Mouse (Mus musculus) neural tube, embryonic 15.5 days (tissue): Measurements from ENCODE around the gene Myo9b. TPM values are rescaled to one million over a fixed set of nuclear protein-coding genes. Genes with fewer than 3 reads are reported as not detected.
A peak's percentile ranks its signal among the peaks of the same experiment; 100 is the strongest.
"Not testable (repeated sequence)": the region's sequence is repeated elsewhere in the genome, so short reads cannot be mapped to it uniquely, and the experiment has no call there.

Experiments used
- ATAC-seq: fragments of 200-750 bp; cut with Nextera tagmentation; 2 replicates; pipeline ENCODE4 v1.8.0; 2017; ENCODE audit warnings: mild to moderate bottlenecking, moderate TSS enrichment, moderate library complexity; ENCODE audit not compliant: low FRiP score
- H3K27ac ChIP-seq: fragments of 300-500 bp; sonication (generic); replicated peaks from 2 replicates; pipeline ENCODE4 v1.5.1; 2015; ENCODE audit warnings: mild to moderate bottlenecking, inconsistent platforms
- H3K27me3 ChIP-seq: fragments of 300-500 bp; sonication (generic); replicated peaks from 2 replicates; pipeline ENCODE4 v1.6.1; 2015; ENCODE audit warnings: inconsistent platforms
- H3K36me3 ChIP-seq: fragments of 300-500 bp; sonication (generic); 2 replicates; pipeline ENCODE4 v1.6.1; 2015; ENCODE audit warnings: inconsistent platforms
- H3K4me1 ChIP-seq: fragments of 300-500 bp; sonication (generic); 2 replicates; pipeline ENCODE4 v1.6.1; 2015; ENCODE audit warnings: inconsistent platforms
- H3K4me2 ChIP-seq: fragments of 300-500 bp; sonication (generic); 2 replicates; pipeline ENCODE4 v1.6.1; 2015; ENCODE audit warnings: inconsistent platforms, mild to moderate bottlenecking, moderate library complexity
- H3K4me3 ChIP-seq: fragments of 300-500 bp; sonication (generic); replicated peaks from 2 replicates; pipeline ENCODE4 v1.5.1; 2015; ENCODE audit warnings: mild to moderate bottlenecking, inconsistent platforms
- H3K9ac ChIP-seq: fragments of 300-500 bp; sonication (generic); replicated peaks from 2 replicates; pipeline ENCODE4 v1.6.1; 2015; ENCODE audit warnings: mild to moderate bottlenecking, inconsistent platforms
- H3K9me3 ChIP-seq: fragments of 300-500 bp; sonication (generic); replicated peaks from 2 replicates; pipeline ENCODE4 v1.6.1; 2016; ENCODE audit warnings: inconsistent platforms
- WGBS: fragments of 180-500 bp; shearing (Covaris S2); methylation state at CpG from one replicate; pipeline ENCODE4 v1.1.7; 2015; ENCODE audit warnings: mixed read lengths; 5-methylcytosine and 5-hydroxymethylcytosine counted together
- polyA plus RNA-seq: library from polyadenylated mRNA; unstranded; fragments of >200 nt; fragmentation: Nextera tagmentation; extraction: Ambion mirVana; gene quantifications from 2 replicates; pipeline ENCODE4 v1.2.1, GENCODE M21; 2015

Myo9b gene
- polyA plus RNA-seq, 1 experiment from 2014 or later = 14.9 TPM

GRCm38 (mm10) chr8:71299716-71300115 lies 27.2 kb downstream of the Myo9b start:
- Histone ChIP-seq H3K9ac (no peak overlapping the region), H3K9me3 (no peaks in the 10 kb centered on the region), H3K4me3 (no peak overlapping the region), H3K4me1 (no peaks in the 10 kb centered on the region), H3K27me3 (no peaks in the 10 kb centered on the region), H3K4me2 (no peak overlapping the region), H3K27ac (no peak overlapping the region), H3K36me3 (peaks cover 48% of the 10 kb centered on the region)
- 92% methylated on average over 3 of the region's 3 CpGs for WGBS
- ATAC-seq = no peak

GRCm38 (mm10) chr8:71302788-71303187 lies 30.3 kb downstream of the Myo9b start:
- no peak for ATAC-seq
- Histone ChIP-seq H3K4me1 (no peaks in the 10 kb centered on the region), H3K9me3 (no peaks in the 10 kb centered on the region), H3K36me3 (peaks cover 27% of the 10 kb centered on the region), H3K9ac (no peak overlapping the region), H3K4me2 (no peak overlapping the region), H3K27me3 (no peaks in the 10 kb centered on the region), H3K27ac (no peak overlapping the region), H3K4me3 (no peak overlapping the region)
- 91% methylated on average over 1 of the region's 1 CpGs for WGBS

- ATAC-seq = no peak
- no peak overlapping the region for H3K4me3 ChIP-seq
- WGBS = 72% methylated on average over 1 of the region's 1 CpGs
Measured at GRCm38 (mm10) chr8:71303632-71304031, 31.1 kb downstream of the Myo9b start.

GRCm38 (mm10) chr8:71305988-71306387 lies 33.5 kb downstream of the Myo9b start:
- Histone ChIP-seq H3K27ac (no peak overlapping the region), H3K9me3 (no peaks in the 10 kb centered on the region), H3K4me3 (no peak overlapping the region), H3K9ac (no peak overlapping the region), H3K4me1 (no peaks in the 10 kb centered on the region), H3K4me2 (no peak overlapping the region), H3K36me3 (peaks cover 21% of the 10 kb centered on the region), H3K27me3 (no peaks in the 10 kb centered on the region)
- no peak for ATAC-seq
- WGBS = 82% methylated on average over 1 of the region's 1 CpGs

More at GRCm38 (mm10) chr8:71303632-71304031, 31.1 kb downstream of the Myo9b start:
- H3K9ac ChIP-seq = no peak overlapping the region
- H3K4me1 ChIP-seq = no peaks in the 10 kb centered on the region
- peaks cover 21% of the 10 kb centered on the region for H3K36me3 ChIP-seq
- no peaks in the 10 kb centered on the region for H3K9me3 ChIP-seq
- no peaks in the 10 kb centered on the region for H3K27me3 ChIP-seq
- H3K4me2 ChIP-seq = no peak overlapping the region
- no peak overlapping the region for H3K27ac ChIP-seq

- 0 out of 2 replicates have a peak, but pooled peaks cover 1% of the 10 kb centered on the region for H3K4me1 ChIP-seq
- no peak for ATAC-seq
- no peak overlapping the region for H3K4me3 ChIP-seq
- H3K4me2 ChIP-seq = no peak overlapping the region
- no peak overlapping the region for H3K9ac ChIP-seq
- WGBS = 95% methylated on average over 1 of the region's 1 CpGs
- H3K27ac ChIP-seq = no peak overlapping the region
- H3K36me3 ChIP-seq = peaks cover 11% of the 10 kb centered on the region
- no peaks in the 10 kb centered on the region for H3K9me3 ChIP-seq
- no peaks in the 10 kb centered on the region for H3K27me3 ChIP-seq
Measured at GRCm38 (mm10) chr8:71307371-71307770, 34.9 kb downstream of the Myo9b start.

GRCm38 (mm10) chr8:71307913-71308312 lies 35.4 kb downstream of the Myo9b start:
- Histone ChIP-seq H3K27me3 (no peaks in the 10 kb centered on the region), H3K4me3 (no peak overlapping the region), H3K9me3 (no peaks in the 10 kb centered on the region), H3K4me2 (no peak overlapping the region), H3K27ac (no peak overlapping the region), H3K4me1 (0 out of 2 replicates have a peak, but pooled peaks cover 7% of the 10 kb centered on the region), H3K9ac (no peak overlapping the region), H3K36me3 (peaks cover 7% of the 10 kb centered on the region)
- ATAC-seq = no peak
- WGBS = 90% methylated on average over 4 of the region's 4 CpGs

- ATAC-seq = no peak
- Histone ChIP-seq H3K4me2 (no peak overlapping the region), H3K27ac (no peak overlapping the region), H3K9me3 (no peaks in the 10 kb centered on the region), H3K9ac (no peak overlapping the region), H3K36me3 (peaks cover 4% of the 10 kb centered on the region; the same call in 1 of the 2 replicates), H3K27me3 (no peaks in the 10 kb centered on the region), H3K4me1 (0 out of 2 replicates have a peak, but pooled peaks cover 8% of the 10 kb centered on the region), H3K4me3 (no peak overlapping the region)
- WGBS = 82% methylated on average over 6 of the region's 6 CpGs
Measured at GRCm38 (mm10) chr8:71310446-71310845, 37.9 kb downstream of the Myo9b start.

GRCm38 (mm10) chr8:71312700-71313099 lies 40.2 kb downstream of the Myo9b start:
- WGBS = 47% methylated on average over 1 of the region's 1 CpGs
- ATAC-seq = no peak

GRCm38 (mm10) chr8:71313951-71314350 lies 41.4 kb downstream of the Myo9b start:
- Histone ChIP-seq H3K4me2 (no peak overlapping the region), H3K9me3 (no peaks in the 10 kb centered on the region), H3K27me3 (no peaks in the 10 kb centered on the region), H3K36me3 (peaks cover 17% of the 10 kb centered on the region), H3K4me1 (0 out of 2 replicates have a peak, but pooled peaks cover 8% of the 10 kb centered on the region), H3K4me3 (no peak overlapping the region), H3K27ac (no peak overlapping the region), H3K9ac (no peak overlapping the region)
- no peak for ATAC-seq
- WGBS = 92% methylated on average over 2 of the region's 2 CpGs

More at GRCm38 (mm10) chr8:71312700-71313099, 40.2 kb downstream of the Myo9b start:
- Histone ChIP-seq H3K9me3 (no peaks in the 10 kb centered on the region), H3K4me3 (no peak overlapping the region), H3K4me1 (0 out of 2 replicates have a peak, but pooled peaks cover 8% of the 10 kb centered on the region), H3K9ac (no peak overlapping the region), H3K36me3 (peaks cover 14% of the 10 kb centered on the region), H3K27ac (0 out of 2 replicates have a peak overlapping the region, but pooled peaks have one; percentile 6), H3K4me2 (no peak overlapping the region), H3K27me3 (no peaks in the 10 kb centered on the region)

- no peaks in the 10 kb centered on the region for H3K27me3 ChIP-seq
- no peak overlapping the region for H3K9ac ChIP-seq
- 92% methylated on average over 5 of the region's 5 CpGs for WGBS
- H3K4me2 ChIP-seq = no peak overlapping the region
- H3K4me1 ChIP-seq = 0 out of 2 replicates have a peak, but pooled peaks cover 8% of the 10 kb centered on the region
- peaks cover 17% of the 10 kb centered on the region for H3K36me3 ChIP-seq
- no peak overlapping the region for H3K27ac ChIP-seq
- no peaks in the 10 kb centered on the region for H3K9me3 ChIP-seq
- ATAC-seq = no peak
- no peak overlapping the region for H3K4me3 ChIP-seq
Measured at GRCm38 (mm10) chr8:71315972-71316371, 43.5 kb downstream of the Myo9b start.

- Histone ChIP-seq H3K4me2 (no peak overlapping the region), H3K4me3 (no peak overlapping the region), H3K9ac (no peak overlapping the region), H3K36me3 (peaks cover 17% of the 10 kb centered on the region), H3K4me1 (0 out of 2 replicates have a peak, but pooled peaks cover 8% of the 10 kb centered on the region), H3K27ac (no peak overlapping the region), H3K27me3 (no peaks in the 10 kb centered on the region), H3K9me3 (no peaks in the 10 kb centered on the region)
- ATAC-seq = no peak
Measured at GRCm38 (mm10) chr8:71316486-71317031, 44.0 kb downstream of the Myo9b start.

GRCm38 (mm10) chr8:71318610-71319009 lies 46.1 kb downstream of the Myo9b start:
- 90% methylated on average over 5 of the region's 5 CpGs for WGBS
- not testable (repeated sequence) for H3K27ac ChIP-seq, H3K9ac ChIP-seq, H3K9me3 ChIP-seq, H3K4me2 ChIP-seq, H3K27me3 ChIP-seq, H3K4me1 ChIP-seq, ATAC-seq, H3K4me3 ChIP-seq
- peaks cover 35% of the 10 kb centered on the region for H3K36me3 ChIP-seq
